Mouse (Mus musculus): ENCODE data around the gene Tnip1. TPM values are rescaled to one million over a fixed set of nuclear protein-coding genes. Genes with fewer than 3 reads are reported as not detected.
"Not testable (repeated sequence)": the region's sequence is repeated elsewhere in the genome, so short reads cannot be mapped to it uniquely, and the experiment has no call there.

Gene Tnip1
- polyA plus RNA-seq, 1 experiment from 2014 or later = 8.8 TPM

DNA sequence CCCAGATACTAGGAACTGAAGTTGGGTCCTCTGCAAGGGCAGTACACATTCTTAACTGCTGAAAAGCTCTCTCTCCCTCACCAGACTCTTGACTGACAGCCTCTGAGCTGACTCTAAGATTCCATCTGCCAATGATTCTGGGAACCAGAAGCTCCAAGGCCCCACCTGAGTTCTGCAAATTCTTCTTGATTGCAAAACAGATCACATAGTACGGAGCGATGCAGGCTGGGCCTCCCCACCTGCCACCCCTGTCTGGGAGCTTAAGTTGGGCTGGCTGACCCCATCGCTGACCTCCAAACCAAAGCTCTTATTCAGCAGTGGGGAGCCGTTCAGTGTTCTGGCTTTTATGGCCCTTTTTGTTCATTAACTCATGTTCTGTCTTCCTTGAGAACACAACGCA lies 65.2 kb downstream of the Tnip1 start:
- no peaks in the 10 kb centered on the region for H3K9me3 ChIP-seq
- no peak overlapping the region for H3K4me3 ChIP-seq
- no peaks in the 10 kb centered on the region for H3K36me3 ChIP-seq (replicated peaks)
- H3K27me3 ChIP-seq (ENCODE audit: poor library complexity, severe bottlenecking) = peaks cover 7% of the 10 kb centered on the region
- H3K4me1 ChIP-seq = peaks cover 13% of the 10 kb centered on the region
- WGBS = 71% methylated on average over 5 of the region's 5 CpGs
- no peak for DNase-seq (ENCODE audit: extremely low spot score, low spot score)
- no peak overlapping the region for H3K27ac ChIP-seq

DNA sequence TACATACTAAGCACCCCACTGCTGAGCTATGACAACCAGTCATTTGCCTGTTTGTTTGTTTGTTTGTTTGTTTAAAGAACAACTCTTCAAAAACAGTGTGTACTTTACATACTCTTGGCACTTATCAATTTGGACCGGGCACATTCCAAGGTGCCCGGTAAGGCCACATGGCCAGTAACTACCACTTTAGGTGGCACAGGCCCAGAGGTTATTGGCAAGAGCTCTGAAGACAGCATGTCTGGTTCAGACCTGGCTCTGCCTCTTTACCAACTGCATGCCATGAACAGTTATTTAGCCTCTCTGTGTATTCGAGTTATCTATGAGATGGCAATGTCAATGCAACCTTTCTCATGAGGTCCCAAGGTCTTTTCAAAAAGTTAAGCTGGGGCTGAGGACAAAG lies 66.1 kb downstream of the Tnip1 start:
- not testable (repeated sequence) for H3K27ac ChIP-seq; H3K4me3 ChIP-seq; DNase-seq (ENCODE audit: extremely low spot score, low spot score); H3K36me3 ChIP-seq (replicated peaks); H3K9me3 ChIP-seq; H3K27me3 ChIP-seq (ENCODE audit: poor library complexity, severe bottlenecking)
- peaks cover 10% of the 10 kb centered on the region for H3K4me1 ChIP-seq
- WGBS = 94% methylated on average over 3 of the region's 3 CpGs

DNA sequence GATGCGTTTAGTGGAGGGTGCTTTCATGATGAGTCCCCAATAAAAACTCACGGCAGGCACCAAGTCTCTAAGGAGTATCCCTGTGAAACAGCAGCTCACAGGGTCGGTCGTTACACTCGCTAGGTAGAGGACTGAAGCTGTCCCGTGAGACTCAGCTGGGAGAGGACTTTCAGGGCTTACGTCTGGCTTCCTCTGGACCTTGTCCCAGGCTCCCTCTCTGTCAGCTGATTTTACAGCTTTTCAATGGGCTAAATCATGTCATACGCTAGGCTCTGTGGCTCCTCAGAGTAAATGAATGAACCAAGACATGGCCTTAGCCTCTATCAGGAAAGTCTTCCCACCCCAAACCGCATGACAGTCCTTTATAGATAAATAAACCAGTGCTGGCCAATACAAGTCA lies 68.1 kb downstream of the Tnip1 start:
- no peaks in the 10 kb centered on the region for H3K9me3 ChIP-seq
- no peaks in the 10 kb centered on the region for H3K36me3 ChIP-seq (replicated peaks)
- H3K27ac ChIP-seq = no peak overlapping the region
- no peak for DNase-seq (ENCODE audit: extremely low spot score, low spot score)
- no peak overlapping the region for H3K4me3 ChIP-seq
- no peaks in the 10 kb centered on the region for H3K27me3 ChIP-seq (ENCODE audit: poor library complexity, severe bottlenecking)
- WGBS = 82% methylated on average over 9 of the region's 9 CpGs
- H3K4me1 ChIP-seq = peaks cover 10% of the 10 kb centered on the region

DNA sequence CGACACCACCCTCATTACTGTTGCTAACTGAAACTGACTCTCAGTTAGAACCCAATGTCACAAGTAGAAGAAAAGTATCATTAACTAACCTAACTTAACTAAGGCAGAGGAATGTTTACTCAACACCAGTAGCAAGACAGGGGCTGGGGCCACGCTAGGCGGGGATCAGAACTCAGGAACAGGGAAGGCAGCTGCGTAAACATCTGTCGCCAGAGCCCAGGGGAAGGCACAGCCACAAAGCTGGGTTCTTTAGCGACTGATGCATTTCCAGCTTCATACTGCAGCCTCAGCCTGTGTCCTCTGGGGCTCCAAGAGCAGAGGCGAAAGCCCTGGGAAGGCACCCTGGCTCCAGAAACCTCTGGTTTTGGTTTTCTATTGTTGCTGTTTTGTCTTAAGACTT lies 70.6 kb downstream of the Tnip1 start:
- Histone ChIP-seq H3K4me3 (no peak overlapping the region), H3K27ac (no peak overlapping the region), H3K9me3 (no peaks in the 10 kb centered on the region; the same call in 1 of the 2 replicates), H3K27me3 (ENCODE audit: poor library complexity, severe bottlenecking) (no peaks in the 10 kb centered on the region), H3K36me3 (replicated peaks) (no peaks in the 10 kb centered on the region), H3K4me1 (0 out of 2 replicates have a peak, but pooled peaks cover 4% of the 10 kb centered on the region)
- DNase-seq (ENCODE audit: extremely low spot score, low spot score) = no peak
- 66% methylated on average over 7 of the region's 7 CpGs for WGBS

DNA sequence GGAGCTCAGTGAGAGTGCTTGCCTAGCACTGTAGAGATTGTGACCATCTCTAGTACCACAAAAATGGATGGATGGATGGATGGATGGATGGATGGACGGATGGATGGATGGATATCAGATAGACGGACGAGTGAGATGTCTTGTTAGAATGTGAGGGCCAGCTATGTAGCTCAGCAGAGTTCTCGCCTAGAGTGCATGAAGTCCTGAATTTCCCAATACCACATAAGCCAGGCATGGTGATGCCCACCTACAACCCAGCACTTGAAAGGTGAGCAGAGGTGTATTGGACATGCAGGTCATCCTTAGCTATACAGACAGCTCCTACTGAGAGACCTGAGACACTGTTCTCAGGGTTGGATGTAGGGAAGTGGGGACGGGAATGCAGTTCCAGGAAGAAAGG lies 71.4 kb downstream of the Tnip1 start:
- Histone ChIP-seq H3K36me3 (replicated peaks) (no peaks in the 10 kb centered on the region), H3K4me1 (0 out of 2 replicates have a peak, but pooled peaks cover 4% of the 10 kb centered on the region), H3K27me3 (ENCODE audit: poor library complexity, severe bottlenecking) (no peaks in the 10 kb centered on the region), H3K27ac (no peak overlapping the region), H3K4me3 (no peak overlapping the region), H3K9me3 (no peaks in the 10 kb centered on the region; the same call in 1 of the 2 replicates)
- DNase-seq (ENCODE audit: extremely low spot score, low spot score) = no peak
- WGBS = 83% methylated on average over 5 of the region's 5 CpGs

DNA sequence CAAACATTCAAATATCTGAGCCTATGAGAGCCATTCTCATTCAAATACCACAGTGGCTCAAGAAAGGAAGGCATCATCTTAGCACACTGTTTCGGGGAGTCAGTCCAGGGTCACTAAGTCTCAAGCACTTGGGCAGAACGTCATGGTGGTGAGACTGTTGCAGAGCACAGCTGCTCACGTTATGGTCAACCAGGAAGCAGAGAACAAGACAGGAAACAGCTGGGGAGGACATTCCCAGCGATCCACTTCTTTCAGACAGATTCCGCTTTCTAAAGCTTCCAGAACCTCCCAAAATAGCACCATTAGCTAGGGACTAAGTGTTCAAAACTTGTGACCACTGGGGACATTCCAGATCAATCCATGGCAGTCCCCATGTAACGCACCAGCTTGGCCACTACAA lies 74.8 kb downstream of the Tnip1 start:
- no peaks in the 10 kb centered on the region for H3K36me3 ChIP-seq (replicated peaks)
- no peaks in the 10 kb centered on the region; the same call in 1 of the 2 replicates for H3K9me3 ChIP-seq
- no peaks in the 10 kb centered on the region for H3K27me3 ChIP-seq (ENCODE audit: poor library complexity, severe bottlenecking)
- H3K4me1 ChIP-seq = peaks cover 12% of the 10 kb centered on the region
- 91% methylated on average over 6 of the region's 6 CpGs for WGBS
- no peak overlapping the region for H3K4me3 ChIP-seq
- DNase-seq (ENCODE audit: extremely low spot score, low spot score) = no peak
- no peak overlapping the region for H3K27ac ChIP-seq

DNA sequence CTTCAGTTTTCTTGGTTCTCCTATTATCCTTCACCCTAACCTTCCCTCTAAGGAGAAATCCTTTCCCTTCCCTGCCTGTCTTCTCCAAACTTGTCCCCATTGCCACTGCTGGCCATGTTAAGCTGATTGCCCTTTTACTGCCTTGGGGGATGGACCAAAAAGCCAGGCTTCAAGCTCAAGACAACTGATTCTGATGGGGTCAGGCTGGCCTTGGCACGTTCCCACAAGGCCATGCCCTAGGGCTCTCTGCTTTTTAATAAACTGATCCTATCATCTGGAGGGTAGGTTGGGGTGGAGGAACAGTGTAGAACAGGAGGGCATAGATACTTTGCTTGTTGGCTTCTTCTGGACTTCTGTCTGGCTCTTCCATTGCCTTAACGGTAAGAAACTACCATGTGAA lies 77.3 kb downstream of the Tnip1 start:
- H3K4me1 ChIP-seq = peaks cover 24% of the 10 kb centered on the region
- no peak overlapping the region for H3K4me3 ChIP-seq
- no peak for DNase-seq (ENCODE audit: extremely low spot score, low spot score)
- 83% methylated on average over 2 of the region's 2 CpGs for WGBS
- no peaks in the 10 kb centered on the region for H3K36me3 ChIP-seq (replicated peaks)
- no peak overlapping the region for H3K27ac ChIP-seq
- H3K27me3 ChIP-seq (ENCODE audit: poor library complexity, severe bottlenecking) = no peaks in the 10 kb centered on the region
- H3K9me3 ChIP-seq = no peaks in the 10 kb centered on the region; the same call in 1 of the 2 replicates

DNA sequence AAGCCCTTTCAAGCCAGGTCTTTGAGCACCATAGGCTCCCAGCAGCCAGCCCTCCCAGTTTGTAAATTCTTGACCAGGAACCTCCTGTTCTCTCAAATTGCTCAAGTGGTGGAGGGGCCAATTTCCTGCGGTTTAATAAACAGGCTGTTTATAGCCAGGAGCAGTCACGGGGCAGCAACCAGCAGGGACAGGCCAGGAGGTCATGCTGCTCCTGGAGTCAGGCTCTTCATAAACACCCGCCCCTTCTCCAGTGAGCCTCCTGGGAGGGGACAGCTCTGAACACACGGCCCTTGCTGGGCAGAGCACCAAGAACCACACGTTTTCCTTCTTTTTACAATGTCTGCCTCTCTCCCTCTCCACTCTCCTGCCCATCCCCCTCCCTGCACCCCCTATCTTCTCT lies 77.8 kb downstream of the Tnip1 start:
- WGBS = 32% methylated on average over 5 of the region's 5 CpGs
- Histone ChIP-seq H3K27ac (no peak overlapping the region), H3K27me3 (ENCODE audit: poor library complexity, severe bottlenecking) (no peaks in the 10 kb centered on the region), H3K9me3 (no peaks in the 10 kb centered on the region; the same call in 1 of the 2 replicates), H3K36me3 (replicated peaks) (no peaks in the 10 kb centered on the region), H3K4me3 (no peak overlapping the region), H3K4me1 (peaks cover 24% of the 10 kb centered on the region)
- no peak for DNase-seq (ENCODE audit: extremely low spot score, low spot score)

DNA sequence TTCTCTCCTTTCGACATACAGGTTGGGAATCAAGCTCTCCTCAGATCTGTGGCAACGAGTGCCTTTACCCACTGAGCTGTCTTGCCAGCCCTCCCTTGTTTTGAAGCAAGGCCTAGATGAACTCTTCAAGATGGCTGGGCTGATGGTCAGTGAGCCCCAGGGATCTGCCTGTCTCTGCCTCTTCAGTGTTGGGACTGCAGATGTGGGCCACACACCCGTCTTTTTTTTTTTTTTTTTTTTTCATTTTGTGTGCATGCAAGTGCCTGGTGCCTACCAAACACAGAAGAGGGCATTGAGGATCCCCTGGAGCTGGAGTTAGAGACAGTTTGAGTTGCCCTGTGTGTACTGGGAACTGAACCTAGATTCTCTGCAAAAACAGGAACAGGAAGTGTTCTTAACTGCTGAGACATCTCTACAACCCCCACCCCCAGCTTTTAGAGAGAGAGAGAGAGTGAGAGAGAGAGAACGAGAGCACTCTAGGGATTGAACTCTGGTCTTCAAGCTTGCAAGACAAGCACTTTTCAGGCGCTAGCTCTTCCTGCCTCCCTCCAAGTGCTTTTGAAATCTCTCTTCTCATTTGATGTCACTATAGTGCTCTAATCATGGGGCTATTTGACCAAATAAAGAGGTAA lies 78.4 kb downstream of the Tnip1 start:
- Histone ChIP-seq H3K36me3 (replicated peaks) (no peaks in the 10 kb centered on the region), H3K4me3 (no peak overlapping the region), H3K27me3 (ENCODE audit: poor library complexity, severe bottlenecking) (no peaks in the 10 kb centered on the region), H3K9me3 (no peaks in the 10 kb centered on the region; the same call in 1 of the 2 replicates), H3K27ac (no peak overlapping the region), H3K4me1 (peaks cover 24% of the 10 kb centered on the region)
- WGBS = 83% methylated on average over 5 of the region's 5 CpGs
- no peak for DNase-seq (ENCODE audit: extremely low spot score, low spot score)

DNA sequence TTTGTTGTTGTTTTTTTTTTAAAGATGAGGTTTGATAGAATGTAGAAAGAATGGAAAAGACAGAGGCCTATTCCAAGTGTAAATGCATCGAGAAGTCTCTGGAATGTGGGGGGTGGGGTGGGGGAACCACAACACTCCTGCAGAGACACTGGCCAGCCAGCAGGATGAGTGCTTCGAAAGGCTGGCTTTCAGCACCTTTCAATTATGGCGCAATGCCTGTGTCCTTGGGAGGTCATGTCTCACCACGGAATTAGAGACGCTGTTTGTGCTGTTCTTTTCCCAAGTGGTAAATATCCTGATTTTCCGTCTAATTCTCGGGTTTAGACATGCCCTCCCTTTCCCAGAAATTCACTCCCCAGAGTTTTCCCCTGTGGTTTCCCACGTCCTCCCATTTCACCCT lies 80.0 kb downstream of the Tnip1 start:
- 49% methylated on average over 8 of the region's 8 CpGs for WGBS
- DNase-seq (ENCODE audit: extremely low spot score, low spot score) = no peak

DNA sequence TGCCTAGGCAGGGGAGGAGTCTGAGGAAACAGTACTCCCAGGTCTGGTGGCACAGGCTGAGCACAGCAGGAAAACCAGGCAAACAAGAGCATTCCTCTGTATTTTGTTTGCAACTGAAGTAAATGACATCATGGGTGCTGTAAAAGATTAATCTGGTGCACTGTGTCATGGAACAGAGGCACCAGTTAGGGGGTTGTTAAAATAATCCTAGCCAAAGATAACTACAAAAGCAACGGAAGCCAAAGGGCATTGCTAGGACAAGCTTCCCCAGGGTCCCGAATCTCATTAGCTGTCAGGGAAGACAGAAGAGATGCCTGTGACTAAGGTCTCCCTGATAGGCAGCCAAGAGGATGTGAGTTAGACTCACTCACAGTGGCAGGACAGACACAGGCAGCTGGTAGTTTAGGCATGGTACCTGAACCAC lies 81.7 kb downstream of the Tnip1 start:
- DNase-seq (ENCODE audit: extremely low spot score, low spot score) = no peak
- Histone ChIP-seq H3K4me3 (no peak overlapping the region), H3K36me3 (replicated peaks) (no peaks in the 10 kb centered on the region), H3K27ac (no peak overlapping the region), H3K27me3 (ENCODE audit: poor library complexity, severe bottlenecking) (no peaks in the 10 kb centered on the region), H3K4me1 (peaks cover 24% of the 10 kb centered on the region), H3K9me3 (no peaks in the 10 kb centered on the region)
- 30% methylated on average over 2 of the region's 2 CpGs for WGBS

More for the DNA sequence above, 80.0 kb downstream of the Tnip1 start:
- Histone ChIP-seq H3K9me3 (no peaks in the 10 kb centered on the region), H3K4me3 (no peak overlapping the region), H3K36me3 (replicated peaks) (no peaks in the 10 kb centered on the region), H3K27me3 (ENCODE audit: poor library complexity, severe bottlenecking) (no peaks in the 10 kb centered on the region), H3K27ac (no peak overlapping the region), H3K4me1 (peaks cover 24% of the 10 kb centered on the region)

DNA sequence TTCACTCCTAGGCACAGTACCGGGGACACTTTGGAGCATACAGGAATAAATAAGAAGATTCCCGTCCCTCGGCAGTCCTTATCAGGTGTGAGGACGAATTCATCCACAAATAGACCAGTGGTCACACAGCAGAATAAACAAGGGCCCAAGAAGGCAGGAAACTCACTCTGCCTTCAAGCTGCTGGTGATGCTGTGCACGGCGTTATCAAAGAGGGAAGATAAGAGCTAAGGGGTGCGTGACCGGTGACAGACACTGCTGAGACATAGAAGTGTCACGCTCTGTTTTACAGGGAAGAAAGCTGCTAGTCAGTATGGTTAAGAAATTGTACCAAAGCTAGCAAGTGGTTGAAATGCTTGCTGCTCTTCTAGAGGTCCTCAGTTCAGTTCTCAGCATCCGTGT lies 82.8 kb downstream of the Tnip1 start:
- Histone ChIP-seq H3K9me3 (no peaks in the 10 kb centered on the region), H3K4me1 (peaks cover 19% of the 10 kb centered on the region), H3K27me3 (ENCODE audit: poor library complexity, severe bottlenecking) (no peaks in the 10 kb centered on the region), H3K27ac (no peak overlapping the region), H3K4me3 (no peak overlapping the region), H3K36me3 (replicated peaks) (peaks cover 7% of the 10 kb centered on the region)
- 85% methylated on average over 10 of the region's 10 CpGs for WGBS
- no peak for DNase-seq (ENCODE audit: extremely low spot score, low spot score)

DNA sequence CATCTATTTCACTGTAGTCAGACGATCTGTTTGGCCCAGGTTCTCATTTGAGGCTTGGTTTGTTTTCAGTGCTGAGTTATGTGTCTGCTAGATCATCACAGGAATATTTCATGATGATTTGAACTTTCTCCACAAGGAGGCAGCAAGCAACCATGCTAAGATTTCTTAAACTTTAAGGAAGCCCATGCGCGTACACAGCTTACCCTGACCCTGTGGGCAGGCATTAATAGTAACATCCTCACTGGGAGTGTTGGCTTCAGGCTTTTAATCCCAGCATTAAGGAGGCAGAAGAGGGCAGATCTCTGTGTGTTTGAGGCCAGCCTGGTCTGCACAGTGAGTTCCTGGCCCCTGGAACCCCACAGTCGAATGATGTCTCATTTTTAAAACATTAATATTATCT lies 83.3 kb downstream of the Tnip1 start:
- no peaks in the 10 kb centered on the region for H3K27me3 ChIP-seq (ENCODE audit: poor library complexity, severe bottlenecking)
- peaks cover 12% of the 10 kb centered on the region for H3K36me3 ChIP-seq (replicated peaks)
- H3K4me3 ChIP-seq = no peak overlapping the region
- H3K9me3 ChIP-seq = no peaks in the 10 kb centered on the region
- no peak overlapping the region for H3K27ac ChIP-seq
- no peak for DNase-seq (ENCODE audit: extremely low spot score, low spot score)
- H3K4me1 ChIP-seq = peaks cover 14% of the 10 kb centered on the region
- WGBS = 52% methylated on average over 4 of the region's 4 CpGs

DNA sequence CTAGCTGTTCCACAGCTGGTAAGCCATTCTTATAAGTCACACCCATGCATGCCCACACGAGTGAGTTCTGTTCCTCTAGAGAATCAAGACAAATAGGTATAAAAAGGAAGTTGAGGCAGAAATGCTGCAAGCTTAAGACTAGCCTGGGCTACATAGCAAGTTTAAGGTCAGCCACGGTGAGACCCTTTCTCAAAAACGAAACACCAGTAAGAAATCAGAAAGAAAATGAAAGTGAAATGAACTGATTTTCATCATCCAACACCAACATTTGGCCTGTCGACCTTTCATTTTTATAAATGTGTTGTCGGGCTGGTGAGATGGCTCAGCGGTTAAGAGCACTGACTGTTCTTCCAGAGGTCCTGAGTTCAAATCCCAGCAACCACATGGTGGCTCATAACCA lies 83.8 kb downstream of the Tnip1 start:
- Histone ChIP-seq H3K9me3 (no peaks in the 10 kb centered on the region), H3K4me1 (peaks cover 14% of the 10 kb centered on the region), H3K27ac (no peak overlapping the region), H3K36me3 (replicated peaks) (peaks cover 17% of the 10 kb centered on the region), H3K4me3 (no peak overlapping the region), H3K27me3 (ENCODE audit: poor library complexity, severe bottlenecking) (no peaks in the 10 kb centered on the region)
- WGBS = 87% methylated on average over 6 of the region's 6 CpGs
- no peak for DNase-seq (ENCODE audit: extremely low spot score, low spot score)

Measured in forebrain, embryonic 10.5 days (tissue).